Mouse (Mus musculus) Patski (cell line): ENCODE measurements around the gene Arap1. TPM values are rescaled to one million over a fixed set of nuclear protein-coding genes. Genes with fewer than 3 reads are reported as not detected.

Experiments
- ATAC-seq: fragments of 100-300 bp; one replicate; pipeline ENCODE4 v1.8.0; 2021
- CTCF ChIA-PET: fragments of 350-600 bp; sonication (Branson Sonifier 250); formaldehyde crosslinking; loops from one replicate; lab custom pipeline; 2022; ENCODE audit warnings: inconsistent platforms; lab: Charles Lee
- POLR2A ChIA-PET: fragments of 350-600 bp; sonication (Branson Sonifier 250); formaldehyde crosslinking; loops from one replicate; lab custom pipeline; 2022; ENCODE audit warnings: antibody characterized with exemption, inconsistent platforms; lab: Charles Lee
- DNase-seq: peaks from one replicate; pipeline ENCODE4 v3.0.0-alpha.2; 2011; ENCODE audit warnings: low read depth, low spot score
- H3K27me3 ChIP-seq: fragments of 371-371 bp; one replicate; pipeline ENCODE4 v1.5.1; 2021
- CTCF ChIP-seq: fragments of 100-300 bp; IDR thresholded peaks from one replicate; pipeline ENCODE4 v1.5.1; 2021
- in situ Hi-C: fragments of 300-500 bp; cut with MboI; formaldehyde crosslinking; loops from 3 replicates; pipeline ENCODE4 v1.11.1; 2018; ENCODE audit warnings: low pct_unique_long_range_greater_than_20kb, mixed read lengths
- polyA plus RNA-seq: library from polyadenylated mRNA; unstranded; gene quantifications from one replicate; pipeline ENCODE4 v1.2.3, GENCODE M21; 2021

Gene Arap1
- polyA plus RNA-seq, 1 experiment from 2014 or later: 31.1 TPM

DNA sequence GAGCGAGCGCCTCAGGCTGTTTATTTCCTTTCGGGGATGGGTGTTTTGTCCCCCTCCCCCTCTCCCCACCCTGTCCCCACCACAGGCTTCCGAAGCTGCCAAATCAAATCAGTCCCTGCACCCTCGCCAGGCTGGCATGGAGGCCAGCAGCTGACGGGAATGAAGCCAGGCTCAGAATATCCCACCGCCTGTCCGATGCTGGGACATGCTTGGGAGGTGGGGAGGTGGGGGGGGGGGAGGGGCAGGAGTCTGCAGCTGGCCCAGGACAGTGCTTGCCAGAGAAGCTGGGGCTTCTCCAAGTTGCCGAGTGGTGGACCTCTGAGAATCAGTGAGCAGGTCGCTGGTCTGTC, 112.7 kb downstream of the Arap1 start:
- ChIA-PET CTCF (no interaction called here), POLR2A (no interaction called here)
- DNase-seq (no peak), ATAC-seq (no peak)
- no peak for TF ChIP-seq CTCF
- H3K27me3 ChIP-seq: no peaks in the 10 kb centered on the region
- in situ Hi-C loops: no loop called here

DNA sequence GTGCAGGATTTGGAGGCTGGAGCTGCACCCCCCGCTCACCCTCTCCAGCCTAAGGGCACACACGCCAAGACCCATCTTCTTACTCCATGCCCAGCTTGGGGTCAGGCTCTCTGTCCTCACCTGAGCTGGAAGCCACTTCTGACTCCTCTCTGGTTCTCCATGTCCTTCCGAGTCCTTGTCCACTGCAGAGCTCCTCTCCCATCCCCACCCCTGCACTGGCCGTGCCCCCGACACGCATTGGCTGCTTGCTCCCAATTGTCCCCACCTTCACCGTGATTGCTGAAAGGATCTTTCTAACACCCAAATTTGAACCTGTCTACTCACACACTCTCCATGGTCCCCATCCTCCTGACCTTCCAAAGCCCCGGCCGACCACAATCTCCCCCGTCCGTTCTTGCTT, 113.7 kb downstream of the Arap1 start:
- no peak for DNase-seq
- POLR2A ChIA-PET: no interaction called here

More for the DNA sequence above, 113.7 kb downstream of the Arap1 start:
- CTCF ChIA-PET: no interaction called here
- no peaks in the 10 kb centered on the region for H3K27me3 ChIP-seq
- ATAC-seq: no peak
- in situ Hi-C loops: no loop called here
- TF ChIP-seq CTCF: no peak

Other genes with a start within 250 kb of the Arap1 start
- 39.5 TPM for gene Atg16l2, start 45.8 kb upstream of the Arap1 start, polyA plus RNA-seq
- 68.5 TPM for gene Stard10, start 31.0 kb upstream of the Arap1 start, polyA plus RNA-seq
- gene Gm45837, start 62.8 kb downstream of the Arap1 start, polyA plus RNA-seq: 0.78 TPM
- gene Pde2a, start 73.6 kb downstream of the Arap1 start, polyA plus RNA-seq: 0.10 TPM
- not detected for gene Art2b, start 237.5 kb downstream of the Arap1 start, polyA plus RNA-seq